30 mouse cellular contexts compared by ENCODE assay signal in genomic region chr6:144693211-144693899, GRCm38 (mm10).
A peak's percentile ranks its signal among the peaks of the same experiment; 100 is the strongest.
DNase-seq lines count a peak whose midpoint lies in the region; ATAC-seq and TF ChIP-seq lines count a peak whose summit lies in the region.
"Had no signal": no experiment of that assay in that cellular context is flagged by ENCODE, and none has a peak within 500 bp of the region (broad histone marks: within the 10 kb centered on the region; RNA-seq: fewer than 3 reads in every experiment).

No protein-coding gene starts in this region.

- TF ChIP-seq EP300 in CH12.LX (IDR thresholded peaks at IDR 0.05; ENCODE audit: low read length) = peak; percentile 94

- no peak overlapping the region for H3K4me3 ChIP-seq in CH12.LX (replicated peaks in 1 of 3; ENCODE audit: low read depth in 2 of 3, low read length in 2 of 3, poor library complexity in 1 of 3)
- H3K4me3 ChIP-seq in myocyte = no peak overlapping the region
- H3K4me3 ChIP-seq in forebrain, embryonic 10.5 days = no peak overlapping the region
- H3K4me3 ChIP-seq: embryonic facial prominence, embryonic 10.5 days; embryonic facial prominence, embryonic 15.5 days; forebrain, embryonic 13.5 days; heart, adult 2 months; heart, embryonic 12.5 days; hindbrain, embryonic 15.5 days; limb, embryonic 13.5 days; lung, embryonic 15.5 days; midbrain, embryonic 13.5 days; neural tube, embryonic 15.5 days; stomach, embryonic 15.5 days had no signal

- H3K36me3 ChIP-seq in CH12.LX (replicated peaks in 1 of 2; ENCODE audit: control insufficient read depth in 1 of 2, insufficient read depth in 1 of 2, low read length in 1 of 2) (no peaks in the 10 kb centered on the region), myocyte (ENCODE audit: control insufficient read depth, insufficient read depth) (no peaks in the 10 kb centered on the region)
- no peaks in the 10 kb centered on the region for H3K36me3 ChIP-seq in forebrain, embryonic 10.5 days (replicated peaks)
- H3K36me3 ChIP-seq: embryonic facial prominence, embryonic 10.5 days; embryonic facial prominence, embryonic 15.5 days; G1E; heart, embryonic 12.5 days; hindbrain, embryonic 15.5 days; limb, embryonic 13.5 days; lung, embryonic 15.5 days; midbrain, embryonic 13.5 days; neural tube, embryonic 15.5 days; stomach, embryonic 15.5 days had no signal

- H3K79me2 ChIP-seq in CH12.LX (replicated peaks; ENCODE audit: control insufficient read depth, extremely low read depth, insufficient read depth, poor library complexity, severe bottlenecking) (no peaks in the 10 kb centered on the region), myocyte (ENCODE audit: control insufficient read depth, insufficient read depth) (no peaks in the 10 kb centered on the region)

- H3K9me3 ChIP-seq in CH12.LX (replicated peaks; ENCODE audit: low read length) = no peaks in the 10 kb centered on the region
- no peaks in the 10 kb centered on the region for H3K9me3 ChIP-seq in forebrain, embryonic 10.5 days
- H3K9me3 ChIP-seq: embryonic facial prominence, embryonic 10.5 days; embryonic facial prominence, embryonic 15.5 days; forebrain, embryonic 13.5 days; heart, embryonic 12.5 days; hindbrain, embryonic 15.5 days; limb, embryonic 13.5 days; lung, embryonic 15.5 days; midbrain, embryonic 13.5 days; neural tube, embryonic 15.5 days; stomach, embryonic 15.5 days had no signal

- in situ Hi-C loops in CH12.LX (cut with MboI; ENCODE audit: low pct_ligation_motif_present, low pct_unique_long_range_greater_than_20kb, low sequenced_read_pairs) = no loop called here

- dilution Hi-C loops in CH12.LX (cut with MboI; ENCODE audit: extremely low pct_ligation_motif_present, extremely low pct_unique_long_range_greater_than_20kb, low sequenced_read_pairs) = no loop called here

- TF ChIP-seq POLR2A in CH12.LX (IDR thresholded peaks at IDR 0.05; ENCODE audit: low read depth, low read length) (no peak), myocyte (IDR thresholded peaks at IDR 0.05; ENCODE audit: insufficient read length, low read depth) (no peak)

- DNase-seq in 3134 (ENCODE audit: extremely low read depth, insufficient read length, low spot score) = peak; percentile 29
- peak; percentile 88 for DNase-seq in CH12.LX (ENCODE audit: extremely low read depth)
- no peak for DNase-seq in right cerebral cortex, postnatal 4 days
- no peak for DNase-seq in left cerebral cortex, adult 18-20 months (ENCODE audit: low spot score in 2 of 2)
- DNase-seq in forebrain, embryonic 10.5 days (ENCODE audit: extremely low spot score, low spot score) = no peak
- DNase-seq: adrenal gland, postnatal 14 days; cerebellum, adult 18-20 months; cerebellum, postnatal 10 days; gastrocnemius, postnatal 10 days; heart, adult 2 months; heart, postnatal 4 days; kidney, adult 18-20 months; lung, postnatal 36 days; right cerebral cortex, adult 18-20 months had no signal

- H3K9ac ChIP-seq in CH12.LX (ENCODE audit: insufficient read depth, low read depth) = no peak overlapping the region
- H3K9ac ChIP-seq: embryonic facial prominence, embryonic 15.5 days; forebrain, embryonic 13.5 days; heart, embryonic 12.5 days; hindbrain, embryonic 15.5 days; limb, embryonic 13.5 days; lung, embryonic 15.5 days; midbrain, embryonic 13.5 days; neural tube, embryonic 15.5 days; stomach, embryonic 15.5 days had no signal

- peaks cover 11 to 66% of the 10 kb centered on the region in 2 experiments for H3K4me1 ChIP-seq in CH12.LX (ENCODE audit: control insufficient read depth in 1 of 2, insufficient read depth in 2 of 2)
- no peaks in the 10 kb centered on the region for H3K4me1 ChIP-seq in forebrain, embryonic 10.5 days
- H3K4me1 ChIP-seq: embryonic facial prominence, embryonic 15.5 days; forebrain, embryonic 13.5 days; hindbrain, embryonic 15.5 days; midbrain, embryonic 13.5 days; neural tube, embryonic 15.5 days; stomach, embryonic 15.5 days had no signal

- H3K4me2 ChIP-seq in CH12.LX (ENCODE audit: insufficient read depth, low read depth, poor library complexity, severe bottlenecking) = no peak overlapping the region; the same call in 1 of the 2 replicates
- peak overlapping the region; percentile 57 for H3K4me2 ChIP-seq in myocyte (ENCODE audit: low read depth)
- H3K4me2 ChIP-seq: embryonic facial prominence, embryonic 15.5 days; forebrain, embryonic 13.5 days; heart, embryonic 12.5 days; hindbrain, embryonic 15.5 days; limb, embryonic 13.5 days; liver, embryonic 11.5 days; lung, embryonic 15.5 days; midbrain, embryonic 13.5 days; neural tube, embryonic 15.5 days; stomach, embryonic 15.5 days had no signal

- WGBS in forebrain, embryonic 10.5 days = 92% methylated on average over 7 of the region's 7 CpGs

- ATAC-seq in granulocyte monocyte progenitor cell, adult 5-6 weeks (replicated peaks; ENCODE audit: poor library complexity, severe bottlenecking) = peak; percentile 98
- ATAC-seq: forebrain, embryonic 13.5 days; midbrain, embryonic 13.5 days; Patski had no signal

- TF ChIP-seq RAD21 in CH12.LX (IDR thresholded peaks at IDR 0.05; ENCODE audit: low read depth, low read length) = no peak

- H3K27me3 ChIP-seq in CH12.LX (replicated peaks) = no peaks in the 10 kb centered on the region
- no peaks in the 10 kb centered on the region for H3K27me3 ChIP-seq in myocyte (ENCODE audit: control insufficient read depth, insufficient read depth, insufficient read length)
- H3K27me3 ChIP-seq in forebrain, embryonic 10.5 days (ENCODE audit: poor library complexity, severe bottlenecking) = no peaks in the 10 kb centered on the region
- H3K27me3 ChIP-seq: embryonic facial prominence, embryonic 15.5 days; forebrain, embryonic 13.5 days; heart, embryonic 12.5 days; hindbrain, embryonic 15.5 days; limb, embryonic 13.5 days; lung, embryonic 15.5 days; midbrain, embryonic 13.5 days; neural tube, embryonic 15.5 days; Patski; stomach, embryonic 15.5 days had no signal

- no peak overlapping the region for H3K27ac ChIP-seq in CH12.LX (ENCODE audit: insufficient read depth, low read depth)
- H3K27ac ChIP-seq in forebrain, embryonic 10.5 days = no peak overlapping the region
- H3K27ac ChIP-seq: embryonic facial prominence, embryonic 10.5 days; embryonic facial prominence, embryonic 15.5 days; forebrain, embryonic 13.5 days; heart, adult 2 months; hindbrain, embryonic 15.5 days; kidney, postnatal 0 days; limb, embryonic 13.5 days; lung, embryonic 15.5 days; midbrain, embryonic 13.5 days; neural tube, embryonic 15.5 days; stomach, embryonic 15.5 days had no signal

- no peak for TF ChIP-seq CTCF in CH12.LX (conservative IDR thresholded peaks at IDR 0.05 in 1 of 2, IDR thresholded peaks at IDR 0.05 in 1 of 2; ENCODE audit: low read depth in 2 of 2, low read length in 2 of 2)

- H3ac ChIP-seq in myocyte (ENCODE audit: control insufficient read depth, insufficient read length) = no peak overlapping the region

TF ChIP-seq in CH12.LX, 34 proteins besides CTCF, POLR2A, EP300 and RAD21 (continues in another document):
- TF ChIP-seq ZC3H11A (IDR thresholded peaks at IDR 0.05; ENCODE audit: low read depth, low read length) (no peak), BHLHE40 (IDR thresholded peaks at IDR 0.05; ENCODE audit: low read depth, low read length) (peak; percentile 79), PAX5 (IDR thresholded peaks at IDR 0.05; ENCODE audit: low read length) (no peak), CHD1 (IDR thresholded peaks at IDR 0.05; ENCODE audit: low read depth, low read length) (no peak), JUN (IDR thresholded peaks at IDR 0.05; ENCODE audit: insufficient read depth, low read depth, low read length) (peak; percentile 74), ETS1 (conservative IDR thresholded peaks at IDR 0.05; ENCODE audit: low read depth, low read length) (peak; percentile 84), JUND (conservative IDR thresholded peaks at IDR 0.05; ENCODE audit: low read depth, low read length) (peak; percentile 71), GABPA (IDR thresholded peaks at IDR 0.05; ENCODE audit: insufficient replicate concordance, low read depth, low read length) (no peak), CHD2 (IDR thresholded peaks at IDR 0.05; ENCODE audit: low read length) (peak; percentile 48; the same call in 1 of the 2 replicates), IRF4 (IDR thresholded peaks at IDR 0.05; ENCODE audit: low read depth, low read length) (peak; percentile 89), RCOR1 (conservative IDR thresholded peaks at IDR 0.05; ENCODE audit: low read depth, low read length) (no peak; the same call in 1 of the 2 replicates), TBP (conservative IDR thresholded peaks at IDR 0.05; ENCODE audit: low read depth, low read length) (no peak), USF2 (conservative IDR thresholded peaks at IDR 0.05; ENCODE audit: low read depth, low read length) (no peak), TCF12 (IDR thresholded peaks at IDR 0.05; ENCODE audit: low read depth, low read length) (no peak), MYC (IDR thresholded peaks at IDR 0.05; ENCODE audit: low read depth, low read length) (peak; percentile 56; the same call in 1 of the 2 replicates)

TF ChIP-seq in myocyte, 11 proteins besides CTCF, POLR2A, EP300 and RAD21:
- no peak for TF ChIP-seq E2F4 (IDR thresholded peaks at IDR 0.05; ENCODE audit: insufficient read depth)
- TF ChIP-seq TCF12 (IDR thresholded peaks at IDR 0.05; ENCODE audit: insufficient read depth, poor library complexity, severe bottlenecking) = no peak
- TF ChIP-seq POLR2AphosphoS2 (IDR thresholded peaks at IDR 0.05; ENCODE audit: insufficient read length, low read depth) = no peak
- TF ChIP-seq SRF (IDR thresholded peaks at IDR 0.05; ENCODE audit: control insufficient read depth, insufficient read length, low read depth) = no peak
- no peak for TF ChIP-seq MAX (IDR thresholded peaks at IDR 0.05; ENCODE audit: low read depth)
- TF ChIP-seq MYOD1 (IDR thresholded peaks at IDR 0.05; ENCODE audit: control insufficient read depth in 1 of 3, insufficient read length in 2 of 3, low read depth in 2 of 3) = no peak
- no peak for TF ChIP-seq USF1 (IDR thresholded peaks at IDR 0.05; ENCODE audit: low read depth)
- TF ChIP-seq MYOG (IDR thresholded peaks at IDR 0.05; ENCODE audit: control insufficient read depth in 1 of 3, insufficient read depth in 1 of 3, insufficient read length in 2 of 3, low read depth in 2 of 3) = no peak
- TF ChIP-seq TCF3 (IDR thresholded peaks at IDR 0.05; ENCODE audit: insufficient read length, low read depth) = no peak
- no peak for TF ChIP-seq CEBPB (IDR thresholded peaks at IDR 0.05; ENCODE audit: insufficient read depth, poor library complexity, severe bottlenecking)
- TF ChIP-seq REST (IDR thresholded peaks at IDR 0.05; ENCODE audit: insufficient read depth, insufficient read length) = no peak

Comparison
In these comparisons a context has a peak if more than half of its experiments do, and no peak if none do; other contexts are left out.
1. DNase-seq: peak in 3134 (single experiment) and CH12.LX (single experiment); none in right cerebral cortex, postnatal 4 days (single experiment), left cerebral cortex, adult 18-20 months (0 of 2) and forebrain, embryonic 10.5 days (single experiment).